Mouse (Mus musculus) liver, embryonic 11.5 days (tissue): ENCODE measurements around the gene Specc1. TPM values are rescaled to one million over a fixed set of nuclear protein-coding genes. Genes with fewer than 3 reads are reported as not detected.
A peak's percentile ranks its signal among the peaks of the same experiment; 100 is the strongest.

Experiments
- ATAC-seq: fragments of 200-750 bp; cut with Nextera tagmentation; replicated peaks from 2 replicates; pipeline ENCODE4 v1.8.0; 2017; ENCODE audit warnings: moderate number of reproducible peaks, mild to moderate bottlenecking, moderate TSS enrichment, moderate library complexity; ENCODE audit not compliant: low FRiP score
- DNase-seq: peaks from one replicate; pipeline ENCODE4 v3.0.0-alpha.2; 2017; ENCODE audit warnings: low spot score
- H3K27ac ChIP-seq: fragments of 300-500 bp; sonication (generic); 2 replicates; pipeline ENCODE4 v1.5.1; 2014; ENCODE audit warnings: mild to moderate bottlenecking, low read depth, low read length, control low read depth
- H3K27me3 ChIP-seq: fragments of 300-500 bp; sonication (generic); replicated peaks from 2 replicates; pipeline ENCODE4 v1.6.1; 2014; ENCODE audit warnings: low read length, mixed read lengths; ENCODE audit not compliant: control insufficient read depth, insufficient read depth
- H3K36me3 ChIP-seq: fragments of 300-500 bp; sonication (generic); 2 replicates; pipeline ENCODE4 v1.6.1; 2014; ENCODE audit warnings: mild to moderate bottlenecking, low read length, moderate library complexity, mixed read lengths; ENCODE audit not compliant: control insufficient read depth, insufficient read depth
- H3K4me1 ChIP-seq: fragments of 300-500 bp; sonication (generic); replicated peaks from 2 replicates; pipeline ENCODE4 v1.6.1; 2014; ENCODE audit warnings: low read length, mixed read lengths; ENCODE audit not compliant: control insufficient read depth, insufficient read depth
- H3K4me2 ChIP-seq: fragments of 300-500 bp; sonication (generic); 2 replicates; pipeline ENCODE4 v1.6.1; 2014; ENCODE audit warnings: mild to moderate bottlenecking, control low read depth, moderate library complexity
- H3K4me3 ChIP-seq: fragments of 300-500 bp; sonication (generic); 2 replicates; pipeline ENCODE4 v1.5.1; 2014; ENCODE audit warnings: low read depth, low read length, control low read depth
- H3K9ac ChIP-seq: fragments of 300-500 bp; sonication (generic); 2 replicates; pipeline ENCODE4 v1.6.1; 2014; ENCODE audit warnings: low read depth, low read length, control low read depth
- H3K9me3 ChIP-seq: fragments of 300-500 bp; sonication (generic); 2 replicates; pipeline ENCODE4 v1.6.1; 2016; ENCODE audit warnings: low read length, inconsistent platforms, mixed read lengths; ENCODE audit not compliant: control insufficient read depth
- WGBS: fragments of 180-500 bp; shearing (Covaris S2); extraction: QIAGEN DNeasy Blood & Tissue Kit; methylation state at CpG from one replicate; pipeline ENCODE4 v1.1.7; 2014; 5-methylcytosine and 5-hydroxymethylcytosine counted together
- polyA plus RNA-seq: library from polyadenylated mRNA; unstranded; fragments of >200 nt; fragmentation: Nextera tagmentation; extraction: Ambion mirVana; gene quantifications from 2 replicates; pipeline ENCODE4 v1.2.1, GENCODE M21; 2014

Gene Specc1
- polyA plus RNA-seq, 1 experiment from 2014 or later, result 23.6 TPM

GRCm38 (mm10) chr11:62000099-62000498 lies 43.5 kb downstream of the Specc1 start:
- Histone ChIP-seq H3K27me3 (no peaks in the 10 kb centered on the region), H3K4me1 (peaks cover 10% of the 10 kb centered on the region), H3K27ac (no peak overlapping the region), H3K4me3 (no peak overlapping the region), H3K36me3 (no peaks in the 10 kb centered on the region), H3K9ac (no peak overlapping the region), H3K4me2 (no peak overlapping the region), H3K9me3 (no peaks in the 10 kb centered on the region)
- 86% methylated on average over 12 of the region's 12 CpGs for WGBS
- no peak for ATAC-seq
- DNase-seq, result no peak

GRCm38 (mm10) chr11:62001977-62002376 lies 45.4 kb downstream of the Specc1 start:
- no peaks in the 10 kb centered on the region for H3K27me3 ChIP-seq
- H3K4me2 ChIP-seq, result no peak overlapping the region
- no peak overlapping the region for H3K4me3 ChIP-seq
- peaks cover 19% of the 10 kb centered on the region for H3K4me1 ChIP-seq
- H3K27ac ChIP-seq, result no peak overlapping the region
- 68% methylated on average over 4 of the region's 4 CpGs for WGBS
- ATAC-seq, result no peak
- no peak for DNase-seq
- no peaks in the 10 kb centered on the region for H3K9me3 ChIP-seq
- H3K36me3 ChIP-seq, result no peaks in the 10 kb centered on the region
- no peak overlapping the region for H3K9ac ChIP-seq

- DNase-seq (no peak), ATAC-seq (peak; percentile 56)
- Histone ChIP-seq H3K4me1 (peaks cover 26% of the 10 kb centered on the region), H3K9ac (peak overlapping the region; percentile 20; the same call in 1 of the 2 replicates), H3K27ac (peak overlapping the region; percentile 83), H3K9me3 (no peaks in the 10 kb centered on the region), H3K27me3 (no peaks in the 10 kb centered on the region), H3K4me2 (peak overlapping the region; percentile 62), H3K4me3 (no peak overlapping the region), H3K36me3 (no peaks in the 10 kb centered on the region)
- WGBS, result 25% methylated on average over 6 of the region's 6 CpGs
Measured at GRCm38 (mm10) chr11:62004881-62005240, 48.3 kb downstream of the Specc1 start.

- Histone ChIP-seq H3K27ac (peak overlapping the region; percentile 83), H3K4me3 (peak overlapping the region; percentile 17), H3K27me3 (no peaks in the 10 kb centered on the region), H3K36me3 (no peaks in the 10 kb centered on the region), H3K9me3 (no peaks in the 10 kb centered on the region), H3K4me1 (peaks cover 26% of the 10 kb centered on the region), H3K4me2 (peak overlapping the region; percentile 62), H3K9ac (peak overlapping the region; percentile 57)
- WGBS, result 29% methylated on average over 14 of the region's 14 CpGs
- ATAC-seq (peak; percentile 71), DNase-seq (peak; percentile 47)
Measured at GRCm38 (mm10) chr11:62005241-62005910, 48.8 kb downstream of the Specc1 start.

- Histone ChIP-seq H3K4me1 (peaks cover 26% of the 10 kb centered on the region), H3K36me3 (no peaks in the 10 kb centered on the region), H3K4me2 (peak overlapping the region; percentile 62), H3K4me3 (peak overlapping the region; percentile 17), H3K27ac (peak overlapping the region; percentile 83), H3K27me3 (no peaks in the 10 kb centered on the region), H3K9me3 (no peaks in the 10 kb centered on the region), H3K9ac (peak overlapping the region; percentile 57; the same call in 1 of the 2 replicates)
- 37% methylated on average over 5 of the region's 5 CpGs for WGBS
- DNase-seq, result no peak
- ATAC-seq, result peak; percentile 71
Measured at GRCm38 (mm10) chr11:62005911-62006260, 49.3 kb downstream of the Specc1 start.

- H3K4me1 ChIP-seq, result peaks cover 26% of the 10 kb centered on the region
Measured at GRCm38 (mm10) chr11:62006680-62007079, 50.1 kb downstream of the Specc1 start.

GRCm38 (mm10) chr11:62007984-62008383 lies 51.4 kb downstream of the Specc1 start:
- Histone ChIP-seq H3K27me3 (no peaks in the 10 kb centered on the region), H3K9me3 (no peaks in the 10 kb centered on the region), H3K4me3 (no peak overlapping the region), H3K36me3 (no peaks in the 10 kb centered on the region), H3K9ac (no peak overlapping the region), H3K4me1 (peaks cover 26% of the 10 kb centered on the region), H3K27ac (no peak overlapping the region), H3K4me2 (no peak overlapping the region)
- DNase-seq (no peak), ATAC-seq (no peak)
- 46% methylated on average over 9 of the region's 9 CpGs for WGBS

More at GRCm38 (mm10) chr11:62006680-62007079, 50.1 kb downstream of the Specc1 start:
- peak overlapping the region; percentile 62 for H3K4me2 ChIP-seq
- H3K4me3 ChIP-seq, result peak overlapping the region; percentile 17
- no peaks in the 10 kb centered on the region for H3K27me3 ChIP-seq
- H3K27ac ChIP-seq, result no peak overlapping the region
- no peaks in the 10 kb centered on the region for H3K36me3 ChIP-seq
- H3K9ac ChIP-seq, result no peak overlapping the region; the same call in 1 of the 2 replicates
- whole genome bisulfite sequencing, result 31% methylated on average over 5 of the region's 5 CpGs
- no peak for ATAC-seq
- H3K9me3 ChIP-seq, result no peaks in the 10 kb centered on the region
- DNase-seq, result no peak

- no peak overlapping the region for H3K9ac ChIP-seq
- no peak overlapping the region for H3K4me2 ChIP-seq
- H3K36me3 ChIP-seq, result no peaks in the 10 kb centered on the region
- no peak for DNase-seq
- H3K27me3 ChIP-seq, result no peaks in the 10 kb centered on the region
- no peak overlapping the region for H3K4me3 ChIP-seq
- H3K9me3 ChIP-seq, result no peaks in the 10 kb centered on the region
- WGBS, result 68% methylated on average over 16 of the region's 16 CpGs
- peaks cover 11% of the 10 kb centered on the region for H3K4me1 ChIP-seq
- no peak overlapping the region for H3K27ac ChIP-seq
- no peak for ATAC-seq
Measured at GRCm38 (mm10) chr11:62010625-62011231, 54.2 kb downstream of the Specc1 start.

- H3K4me1 ChIP-seq, result peaks cover 7% of the 10 kb centered on the region
- H3K4me2 ChIP-seq, result no peak overlapping the region
- WGBS, result 71% methylated on average over 6 of the region's 6 CpGs
- H3K9me3 ChIP-seq, result no peaks in the 10 kb centered on the region
- no peak overlapping the region for H3K9ac ChIP-seq
- no peaks in the 10 kb centered on the region for H3K36me3 ChIP-seq
- no peak overlapping the region for H3K27ac ChIP-seq
- no peaks in the 10 kb centered on the region for H3K27me3 ChIP-seq
- no peak overlapping the region for H3K4me3 ChIP-seq
- DNase-seq (no peak), ATAC-seq (no peak)
Measured at GRCm38 (mm10) chr11:62012039-62012438, 55.5 kb downstream of the Specc1 start.
